Mouse (Mus musculus) C2C12 (cell line): ENCODE results near the gene Helz.

Experiments
- CTCF ChIP-seq: IDR thresholded peaks from one replicate; pipeline ENCODE4 v1.5.1; 2011; ENCODE audit not compliant: control insufficient read depth, insufficient read depth, insufficient read length
- MAX ChIP-seq: IDR thresholded peaks from one replicate; pipeline ENCODE4 v1.6.1; 2011; ENCODE audit warnings: mild to moderate bottlenecking, control low read depth
- MYOD1 ChIP-seq: IDR thresholded peaks from one replicate; pipeline ENCODE4 v1.6.1; 2011; ENCODE audit warnings: low read depth; ENCODE audit not compliant: control insufficient read depth, insufficient read length
- MYOG ChIP-seq: IDR thresholded peaks from one replicate; pipeline ENCODE4 v1.6.1; 2011; ENCODE audit not compliant: control insufficient read depth, insufficient read length; ENCODE audit errors: extremely low read depth
- USF1 ChIP-seq: IDR thresholded peaks from one replicate; pipeline ENCODE4 v1.6.1; 2011; ENCODE audit warnings: low read depth, mild to moderate bottlenecking, control low read depth, moderate library complexity

DNA sequence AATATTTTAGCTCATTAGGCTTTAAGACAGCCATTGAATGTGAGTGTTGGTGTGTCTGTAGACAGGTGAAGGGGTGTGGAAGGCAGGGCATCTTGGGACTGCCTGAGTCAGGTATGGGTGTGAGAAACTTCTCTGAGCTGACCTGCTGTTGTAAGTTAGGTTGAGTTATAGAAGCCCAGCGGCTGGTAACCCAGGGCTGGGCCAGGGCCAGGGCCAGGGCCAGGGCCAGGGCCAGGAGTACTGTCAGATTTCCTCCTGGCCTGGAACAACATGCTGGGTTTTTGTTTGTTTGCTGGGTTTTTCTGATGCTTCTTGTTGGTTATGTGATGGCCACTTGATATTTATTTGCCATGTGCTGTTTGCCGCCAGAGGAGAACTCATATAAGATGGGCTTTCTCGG is 76.9 kb downstream of the Helz start:
- TF ChIP-seq MAX (no peak), CTCF (no peak), MYOD1 (no peak), MYOG (no peak), USF1 (no peak)
